9 mouse cellular contexts compared by ENCODE assay signal in genomic region chr15:77782449-77783014, GRCm38 (mm10). TPM values are rescaled to one million over a fixed set of nuclear protein-coding genes. Genes with fewer than 3 reads are reported as not detected.
DNase-seq lines count a peak whose midpoint lies in the region; ATAC-seq and TF ChIP-seq lines count a peak whose summit lies in the region.
"Had no signal": no experiment of that assay in that cellular context is flagged by ENCODE, and none has a peak within 500 bp of the region (broad histone marks: within the 10 kb centered on the region; RNA-seq: fewer than 3 reads in every experiment).

No protein-coding gene starts in this region.

- TF ChIP-seq POLR2A in MEL (IDR thresholded peaks at IDR 0.05; ENCODE audit: control insufficient read depth in 1 of 2, insufficient read depth in 1 of 2, low read depth in 1 of 2, low read length in 2 of 2, poor library complexity in 1 of 2), result no peak

- H3K4me3 ChIP-seq in kidney, postnatal 0 days (replicated peaks; ENCODE audit: low read depth, low read length), result no peak overlapping the region
- no peak overlapping the region for H3K4me3 ChIP-seq in kidney, embryonic 14.5 days (ENCODE audit: low read length)
- H3K4me3 ChIP-seq in MEL (ENCODE audit: control insufficient read depth in 1 of 2, insufficient read depth in 1 of 2, low read depth in 2 of 2, low read length in 2 of 2), result no peak overlapping the region
- H3K4me3 ChIP-seq: embryonic facial prominence, embryonic 12.5 days had no signal

- no peaks in the 10 kb centered on the region for H3K79me2 ChIP-seq in MEL (ENCODE audit: control insufficient read depth, insufficient read depth, low read length, poor library complexity)

- peak; percentile 70 for TF ChIP-seq CTCF in kidney, postnatal 0 days (IDR thresholded peaks at IDR 0.05; ENCODE audit: low read depth)
- TF ChIP-seq CTCF in MEL (IDR thresholded peaks at IDR 0.05 in 2 of 3, conservative IDR thresholded peaks at IDR 0.05 in 1 of 3; ENCODE audit: control insufficient read depth in 1 of 3, insufficient read depth in 1 of 3, low read depth in 2 of 3, low read length in 3 of 3, poor library complexity in 1 of 3, severe bottlenecking in 1 of 3), result peak; percentile 57 to 68 (median 63)

- no peaks in the 10 kb centered on the region for H3K27me3 ChIP-seq in kidney, postnatal 0 days (ENCODE audit: insufficient read depth, low read length)
- no peaks in the 10 kb centered on the region for H3K27me3 ChIP-seq in kidney, embryonic 14.5 days (ENCODE audit: control insufficient read depth, insufficient read depth, low read length)
- H3K27me3 ChIP-seq in MEL (ENCODE audit: control insufficient read depth in 1 of 2, insufficient read depth in 2 of 2, low read length in 2 of 2), result no peaks in the 10 kb centered on the region
- H3K27me3 ChIP-seq: embryonic facial prominence, embryonic 12.5 days had no signal

- H3K9me3 ChIP-seq in kidney, postnatal 0 days (replicated peaks; ENCODE audit: low read length), result no peaks in the 10 kb centered on the region
- H3K9me3 ChIP-seq in kidney, embryonic 14.5 days (ENCODE audit: control insufficient read depth, low read length), result no peaks in the 10 kb centered on the region
- no peaks in the 10 kb centered on the region for H3K9me3 ChIP-seq in MEL (replicated peaks; ENCODE audit: insufficient read depth, low read length)
- H3K9me3 ChIP-seq: embryonic facial prominence, embryonic 12.5 days had no signal

- TF ChIP-seq RAD21 in MEL (IDR thresholded peaks at IDR 0.05; ENCODE audit: low read depth, low read length), result peak; percentile 46

- peak; percentile 52 for DNase-seq in kidney, postnatal 0 days (ENCODE audit: low spot score)
- DNase-seq in MEL (ENCODE audit: low read depth, low spot score), result peak; percentile 42
- peak; percentile 65 for DNase-seq in retina, embryonic 14.5 days (ENCODE audit: low spot score)
- no peak for DNase-seq in urinary bladder, adult 2 months (ENCODE audit: low spot score)
- DNase-seq in left cerebral cortex, postnatal 36 days (ENCODE audit: low spot score in 2 of 2), result no peak

- no peak overlapping the region for H3K4me2 ChIP-seq in kidney, postnatal 0 days (ENCODE audit: low read length)
- H3K4me2 ChIP-seq in kidney, embryonic 14.5 days (replicated peaks; ENCODE audit: low read depth, low read length), result no peak overlapping the region
- H3K4me2 ChIP-seq: embryonic facial prominence, embryonic 12.5 days had no signal

- TF ChIP-seq EP300 in MEL (IDR thresholded peaks at IDR 0.05; ENCODE audit: low read depth in 1 of 2, low read length in 2 of 2), result no peak

- H3K4me1 ChIP-seq in kidney, postnatal 0 days (replicated peaks; ENCODE audit: insufficient read depth, low read length), result no peaks in the 10 kb centered on the region
- H3K4me1 ChIP-seq in kidney, embryonic 14.5 days (ENCODE audit: control insufficient read depth, insufficient read depth, low read length), result no peaks in the 10 kb centered on the region
- H3K4me1 ChIP-seq in MEL (ENCODE audit: control insufficient read depth in 1 of 2, insufficient read depth in 2 of 2, low read length in 2 of 2), result no peaks in the 10 kb centered on the region
- H3K4me1 ChIP-seq: embryonic facial prominence, embryonic 12.5 days had no signal

- no peak overlapping the region for H3K27ac ChIP-seq in kidney, postnatal 0 days
- H3K27ac ChIP-seq in kidney, embryonic 14.5 days (ENCODE audit: low read depth, low read length), result no peak overlapping the region
- H3K27ac ChIP-seq in MEL (ENCODE audit: control insufficient read depth, low read depth, low read length), result no peak overlapping the region
- H3K27ac ChIP-seq: embryonic facial prominence, embryonic 12.5 days had no signal

- H3K9ac ChIP-seq in kidney, postnatal 0 days (ENCODE audit: low read depth, low read length), result no peak overlapping the region
- no peak overlapping the region for H3K9ac ChIP-seq in kidney, embryonic 14.5 days (ENCODE audit: low read depth, low read length)
- H3K9ac ChIP-seq in MEL (ENCODE audit: control insufficient read depth, low read depth, low read length, poor library complexity, severe bottlenecking), result no peak overlapping the region
- H3K9ac ChIP-seq: embryonic facial prominence, embryonic 12.5 days had no signal

- no peak for ATAC-seq in kidney, postnatal 0 days (replicated peaks; ENCODE audit: low FRiP score, low read depth)
- ATAC-seq in kidney, embryonic 14.5 days (ENCODE audit: low FRiP score, low TSS enrichment), result no peak
- ATAC-seq in erythroid progenitor cell, adult 5-6 weeks (replicated peaks; ENCODE audit: low FRiP score, poor library complexity, severe bottlenecking), result 0 out of 2 replicates have a peak, but pooled peaks have one; percentile 31

- intact Hi-C loops in left cerebral cortex, postnatal 36 days (cut with DNase I), result loop anchor here (10.0 kb wide), 1 partner anchor 652 kb away; no protein-coding TSS in a partner anchor

- 84% methylated on average over 11 of the region's 11 CpGs for WGBS in kidney, postnatal 0 days
- whole genome bisulfite sequencing in kidney, embryonic 14.5 days, result 81% methylated on average over 11 of the region's 11 CpGs

- H3K36me3 ChIP-seq in kidney, postnatal 0 days (ENCODE audit: insufficient read depth, low read length), result peaks cover 98% of the 10 kb centered on the region
- peaks cover 100% of the 10 kb centered on the region for H3K36me3 ChIP-seq in kidney, embryonic 14.5 days (ENCODE audit: control insufficient read depth, insufficient read depth, low read length)
- peaks cover 0 to 5% of the 10 kb centered on the region in 2 experiments; a peak in 2 of 4 replicates for H3K36me3 ChIP-seq in MEL (ENCODE audit: control insufficient read depth in 1 of 2, insufficient read depth in 2 of 2, low read length in 2 of 2)

TF ChIP-seq in MEL, 35 proteins besides CTCF, POLR2A, EP300 and RAD21:
- TF ChIP-seq HCFC1 (IDR thresholded peaks at IDR 0.05; ENCODE audit: low read depth, low read length) (no peak), ZNF384 (IDR thresholded peaks at IDR 0.05; ENCODE audit: low read depth, low read length) (peak; percentile 74), SMC3 (IDR thresholded peaks at IDR 0.05; ENCODE audit: low read depth, low read length) (peak; percentile 47)

RNA-seq across cellular contexts. Expression of gene Apol8, which starts 25.7 kb away (rescaled TPM):
- not detected in 2 replicates for polyA plus RNA-seq in kidney, postnatal 0 days (2015; fragmentation: Nextera tagmentation; extraction: Ambion mirVana)
- polyA plus RNA-seq in kidney, embryonic 14.5 days (2014; fragmentation: Nextera tagmentation; extraction: Ambion mirVana), result not detected in 2 replicates
- 0.39 and 1.4 TPM in 2 replicates for total RNA-seq in MEL (2012; rRNA removed)
- polyA plus RNA-seq in MEL (2012; ENCODE audit: insufficient read depth in 1 of 2, insufficient read length in 2 of 2, low read depth in 1 of 2, low replicate concordance in 2 of 2, missing spikeins in 1 of 2), result under 1 TPM in 1 of 2 experiments, not detected in 1; 0.74 TPM
- 160 and 228 TPM in 2 replicates for total RNA-seq in erythroid progenitor cell, adult 5-6 weeks (2015; ENCODE audit: low replicate concordance)
- 210 and 246 TPM in 2 replicates for total RNA-seq in erythroid progenitor cell, adult 5-6 weeks (2017; ENCODE audit: low replicate concordance)
- 0.29 and 0.72 TPM in 2 replicates for polyA plus RNA-seq in urinary bladder, adult 2 months (2012; rRNA removed)
- total RNA-seq in left cerebral cortex, postnatal 36 days (2021), result 1 to 10 TPM; 4.0 TPM

RNA-seq across cellular contexts. Expression of gene Apol9b, which starts 53.7 kb away (rescaled TPM):
- 0.14 and 0.15 TPM in 2 replicates for polyA plus RNA-seq in kidney, postnatal 0 days (2015; fragmentation: Nextera tagmentation; extraction: Ambion mirVana)
- polyA plus RNA-seq in kidney, embryonic 14.5 days (2014; fragmentation: Nextera tagmentation; extraction: Ambion mirVana), result 0.34 TPM in 1 of 2 replicates, not detected in the other
- total RNA-seq in MEL (2012; rRNA removed), result not detected in 2 replicates
- polyA plus RNA-seq in MEL (2012; ENCODE audit: insufficient read depth in 1 of 2, insufficient read length in 2 of 2, low read depth in 1 of 2, low replicate concordance in 2 of 2, missing spikeins in 1 of 2), result not detected
- total RNA-seq in erythroid progenitor cell, adult 5-6 weeks (2015; ENCODE audit: low replicate concordance), result 1.1 TPM in 1 of 2 replicates, not detected in the other
- total RNA-seq in erythroid progenitor cell, adult 5-6 weeks (2017; ENCODE audit: low replicate concordance), result not detected in 2 replicates
- 4.6 and 5.5 TPM in 2 replicates for polyA plus RNA-seq in urinary bladder, adult 2 months (2012; rRNA removed)
- total RNA-seq in left cerebral cortex, postnatal 36 days (2021), result under 1 TPM in 1 of 2 experiments, not detected in 1; 0.27 TPM
- total RNA-seq: left cerebral cortex, adult 18-20 months had no signal
- polyA plus RNA-seq: embryonic facial prominence, embryonic 12.5 days had no signal

RNA-seq across cellular contexts. Expression of gene Myh9, which starts 59.4 kb away (rescaled TPM):
- polyA plus RNA-seq in kidney, postnatal 0 days (2015; fragmentation: Nextera tagmentation; extraction: Ambion mirVana), result 52.9 and 57.2 TPM in 2 replicates
- 43.8 and 72.3 TPM in 2 replicates for polyA plus RNA-seq in kidney, embryonic 14.5 days (2014; fragmentation: Nextera tagmentation; extraction: Ambion mirVana)
- total RNA-seq in MEL (2012; rRNA removed), result 59.3 and 65.1 TPM in 2 replicates
- 100 to 1,000 TPM; 158 to 176 TPM for polyA plus RNA-seq in MEL (2012; ENCODE audit: insufficient read depth in 1 of 2, insufficient read length in 2 of 2, low read depth in 1 of 2, low replicate concordance in 2 of 2, missing spikeins in 1 of 2)
- total RNA-seq in erythroid progenitor cell, adult 5-6 weeks (2015; ENCODE audit: low replicate concordance), result 104 and 105 TPM in 2 replicates
- 198 and 213 TPM in 2 replicates for total RNA-seq in erythroid progenitor cell, adult 5-6 weeks (2017; ENCODE audit: low replicate concordance)
- 95.0 and 151 TPM in 2 replicates for polyA plus RNA-seq in urinary bladder, adult 2 months (2012; rRNA removed)
- 10 to 100 TPM; 58.0 to 77.6 TPM for total RNA-seq in left cerebral cortex, postnatal 36 days (2021)

Comparison
In these comparisons a context has a peak if more than half of its experiments do, and no peak if none do; other contexts are left out.
1. DNase-seq: peak in kidney, postnatal 0 days (single experiment), MEL (single experiment) and retina, embryonic 14.5 days (single experiment); none in urinary bladder, adult 2 months (single experiment) and left cerebral cortex, postnatal 36 days (0 of 2).